Mouse (Mus musculus) cerebellum, postnatal 14 days (tissue): ENCODE data around the gene Samd4b.
"Not testable (repeated sequence)": the region's sequence is repeated elsewhere in the genome, so short reads cannot be mapped to it uniquely, and the experiment has no call there.

ENCODE experiments used
- DNase-seq, 2 experiments: peaks; one replicate each; pipeline ENCODE4 v3.0.0; 2021; ENCODE audit warnings: mixed read lengths in 2 of 2

Samd4b gene

DNA sequence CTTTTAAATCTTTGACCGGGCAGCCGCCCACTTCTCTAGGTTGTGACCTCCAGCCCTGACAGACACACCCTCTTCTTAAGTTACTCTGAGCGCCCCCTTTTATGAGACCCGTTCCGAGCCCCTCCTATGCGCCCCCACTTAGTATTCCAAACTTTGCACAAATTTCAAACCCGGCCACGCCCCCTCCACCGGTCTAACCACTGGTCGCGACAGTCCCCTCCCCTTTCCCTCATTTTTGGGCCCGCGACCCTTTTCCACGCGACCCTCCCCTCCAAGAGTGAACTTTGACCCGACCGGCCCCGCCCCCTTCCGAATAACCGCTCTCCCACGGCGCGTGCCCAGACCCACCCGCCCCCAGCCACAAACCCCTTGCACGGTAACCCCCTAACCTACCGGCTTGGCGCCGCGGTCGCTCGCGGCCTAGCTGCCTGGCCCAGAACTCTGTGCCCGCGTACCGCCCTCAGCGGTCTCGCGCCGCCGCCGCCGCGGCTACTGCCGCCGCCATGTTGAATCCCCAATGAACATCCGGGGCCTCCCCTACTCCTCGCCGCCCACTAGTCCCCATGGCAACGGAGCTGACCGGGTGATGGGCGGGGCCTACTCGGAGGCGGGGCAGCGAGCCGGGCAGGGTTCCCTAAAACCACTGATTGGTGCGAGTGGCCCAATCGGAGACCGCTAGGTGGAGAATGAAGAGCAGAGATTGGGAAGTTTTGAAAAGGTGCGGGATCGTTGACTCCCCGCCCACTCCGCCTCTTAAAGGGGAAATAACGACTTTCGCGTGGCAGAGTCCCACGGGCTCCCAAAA, at the start of gene Samd4b, which contains the start of gene Pak4:
Gene Samd4b (minus strand): TSS at position 503 of the 805 bp plus-strand sequence.
Gene Pak4 (minus strand): TSS at position 544 of the 805 bp plus-strand sequence.
- DNase-seq = peak; percentile 100

- DNase-seq = no peak
Observed at GRCm38 (mm10) chr7:28647016-28647415, 49.1 kb upstream of the Samd4b start.

DNA sequence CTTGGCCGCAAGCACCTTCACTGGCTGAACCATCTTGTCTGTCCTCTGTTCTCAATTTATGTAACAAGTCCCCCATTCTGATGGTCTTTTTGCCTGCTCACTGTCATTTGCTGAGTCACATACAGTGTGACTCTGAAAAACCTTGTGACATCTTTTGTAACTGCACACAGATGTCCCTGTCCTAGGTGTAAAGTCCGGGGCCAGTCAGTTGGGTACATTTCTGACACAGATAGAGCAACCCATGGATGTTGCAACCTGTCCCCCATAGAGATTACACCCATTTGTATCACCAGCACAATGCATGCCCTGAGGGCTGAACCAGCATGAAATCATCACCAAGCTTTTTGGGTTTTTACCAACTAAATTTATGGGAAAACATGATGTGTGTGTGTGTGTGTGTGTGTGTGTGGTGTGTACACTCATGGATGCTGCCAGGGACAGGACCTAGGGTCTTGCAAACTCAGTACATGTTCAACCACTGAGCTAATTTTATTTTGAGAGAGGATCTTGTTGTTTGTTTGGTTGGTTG, 48.1 kb upstream of the Samd4b start:
- no peak for DNase-seq

GRCm38 (mm10) chr7:28645366-28645765, 47.4 kb upstream of the Samd4b start:
- no peak for DNase-seq

DNA sequence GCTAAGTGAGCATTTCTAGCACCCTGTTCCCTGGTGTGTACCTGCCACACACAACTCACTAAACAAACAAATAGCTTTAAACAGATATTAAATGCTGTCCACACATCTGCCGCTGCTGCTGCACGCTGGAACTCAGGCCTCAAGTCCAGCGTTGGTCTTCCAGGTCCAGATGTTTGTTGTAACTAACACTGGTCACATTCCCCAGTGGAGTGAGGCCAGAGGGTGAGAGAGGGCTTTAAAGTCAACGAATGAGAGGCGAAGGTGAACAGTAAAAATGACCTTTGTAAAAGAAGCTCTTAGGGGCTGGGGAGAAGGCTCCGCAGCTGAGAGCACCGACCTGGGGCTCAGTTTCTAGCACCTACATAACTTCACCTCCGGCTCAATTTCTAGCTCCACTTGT, 43.6 kb upstream of the Samd4b start:
- DNase-seq = no peak

- peak; percentile 24 to 28 for DNase-seq
Observed at GRCm38 (mm10) chr7:28637511-28637910, 39.6 kb upstream of the Samd4b start.

DNA sequence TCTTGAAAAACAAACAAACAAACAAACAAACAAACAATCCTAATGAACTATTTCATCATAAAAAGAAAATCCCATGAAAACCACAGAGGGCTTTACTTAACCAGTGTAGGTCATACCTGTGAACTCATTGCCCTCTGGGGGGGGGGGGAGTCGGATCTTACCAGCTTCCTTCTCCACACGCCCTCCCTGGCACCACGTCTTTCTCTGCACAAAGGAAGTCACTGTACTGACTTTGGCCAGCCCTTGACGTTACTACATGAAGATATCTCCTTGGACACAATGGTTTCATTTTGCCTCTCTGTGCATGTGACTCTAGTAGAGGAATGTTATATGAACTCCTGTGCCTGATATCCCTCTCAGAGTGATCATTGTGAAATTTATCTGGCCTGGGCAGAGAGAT, 36.2 kb upstream of the Samd4b start:
- no peak for DNase-seq

GRCm38 (mm10) chr7:28631073-28631472, 33.1 kb upstream of the Samd4b start, which contains the start of gene Acp7:
TSS of gene Acp7 (minus strand) at chr7:28631332.
- DNase-seq = no peak

DNA sequence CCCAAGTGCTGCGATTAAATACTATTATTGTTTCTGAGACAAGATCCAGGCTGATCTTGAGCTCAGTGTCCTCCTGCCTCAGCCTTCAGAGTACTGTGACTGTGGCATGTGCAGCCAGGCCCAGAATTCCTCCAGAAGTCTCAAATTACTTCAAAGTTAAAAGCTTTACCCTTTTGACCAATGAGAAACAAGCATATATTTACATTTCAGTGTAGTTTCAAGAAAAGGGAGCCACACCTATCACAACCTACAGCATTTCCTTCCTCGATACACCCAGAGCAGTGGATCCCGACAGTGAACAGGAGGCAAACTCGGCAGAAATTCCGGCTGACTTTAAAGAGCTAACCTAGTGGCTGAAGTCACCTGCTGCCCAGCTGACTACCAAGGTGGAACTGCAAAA, 26.8 kb upstream of the Samd4b start:
- DNase-seq = no peak

DNA sequence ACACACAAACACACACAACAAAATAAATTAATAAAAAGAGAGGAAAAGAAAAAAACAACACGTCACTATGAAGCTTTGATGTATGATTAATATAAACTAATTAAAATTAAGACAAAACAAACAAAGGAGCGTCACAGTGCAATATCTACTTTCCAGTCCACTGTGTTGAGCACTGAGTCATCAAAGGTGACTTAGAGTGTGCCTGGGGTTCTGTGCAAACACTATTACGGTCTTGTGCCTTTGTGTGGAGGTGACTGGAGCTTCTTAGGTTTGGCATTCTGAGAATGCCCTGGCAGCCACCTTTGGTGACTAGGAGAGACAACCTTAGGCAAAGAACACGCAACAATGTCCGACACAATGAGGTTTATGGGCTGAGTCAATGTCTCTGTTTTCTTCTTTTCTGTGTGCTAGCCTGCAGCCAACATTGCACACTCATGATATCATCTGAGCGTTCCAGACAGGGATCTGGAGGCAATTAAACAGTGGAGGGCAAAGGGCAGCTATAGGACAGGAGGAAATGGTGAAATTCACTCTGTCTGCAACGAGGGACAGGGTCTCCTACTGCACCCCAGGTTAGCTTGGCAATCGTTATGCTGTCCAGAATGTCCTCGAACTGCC, 21.3 kb upstream of the Samd4b start:
- DNase-seq = no peak

- DNase-seq = no peak
Observed at GRCm38 (mm10) chr7:28605951-28606350, 8.0 kb upstream of the Samd4b start.

DNA sequence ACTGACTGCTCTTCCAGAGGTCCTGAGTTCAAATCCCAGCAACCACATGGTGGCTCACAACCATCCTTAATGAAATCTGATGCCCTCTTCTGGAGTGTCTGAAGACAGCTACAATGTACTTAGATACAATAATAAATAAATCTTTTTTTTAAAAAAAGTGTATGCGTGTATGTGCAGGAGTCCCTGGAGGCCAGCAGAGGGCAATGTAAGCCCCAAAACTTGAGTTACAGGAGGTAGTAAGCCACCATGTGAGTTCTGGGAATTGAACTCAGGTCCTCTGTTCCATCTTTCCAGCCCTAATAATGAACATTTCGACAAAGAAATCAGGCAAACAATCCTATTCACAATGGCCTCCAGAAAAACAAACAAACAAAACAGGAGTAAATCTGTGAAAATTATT, 5.8 kb upstream of the Samd4b start:
- not testable (repeated sequence) for DNase-seq

DNA sequence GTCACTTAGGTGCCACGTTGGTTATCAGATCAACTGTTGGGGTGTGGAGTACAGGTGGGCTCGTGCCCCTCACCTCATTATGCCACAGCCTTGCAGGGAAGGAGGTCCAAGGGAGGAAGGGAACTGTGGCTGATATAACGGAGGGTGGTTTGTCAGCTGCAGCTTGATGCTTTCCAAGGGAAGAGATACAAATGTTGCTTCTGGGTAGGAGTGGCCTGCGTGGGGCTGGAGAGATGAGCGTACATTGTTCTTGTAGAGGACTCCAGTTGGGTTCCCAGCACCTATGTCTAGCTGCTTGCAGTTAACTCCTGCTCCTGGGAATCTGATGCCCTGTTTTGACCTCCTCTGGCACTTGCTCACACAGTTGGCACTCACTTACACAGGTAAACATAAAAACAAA, 5.2 kb upstream of the Samd4b start:
- DNase-seq = no peak

GRCm38 (mm10) chr7:28601668-28602067, 3.7 kb upstream of the Samd4b start:
- peak; percentile 83 to 85 for DNase-seq

DNA sequence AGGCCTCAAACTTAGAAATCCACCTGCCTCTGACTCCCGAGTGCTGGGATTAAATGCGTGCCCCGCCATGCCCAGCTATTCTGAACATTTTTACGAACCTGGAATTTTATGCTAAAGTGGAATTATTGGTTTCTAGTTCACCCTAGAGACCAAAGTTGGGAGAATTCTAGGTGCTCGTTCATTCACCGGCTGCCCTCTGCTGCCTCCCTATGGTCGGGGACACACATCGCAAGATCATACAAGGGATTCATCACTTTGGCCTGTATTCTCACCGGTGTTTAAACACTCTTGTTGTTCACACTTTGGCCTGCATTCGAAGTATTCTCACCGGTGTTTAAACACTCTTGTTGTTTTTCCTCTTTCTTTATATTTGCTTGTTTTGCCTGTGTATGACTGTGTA, 3.1 kb upstream of the Samd4b start:
- peak; percentile 85 to 87 for DNase-seq

- no peak for DNase-seq
Observed at GRCm38 (mm10) chr7:28598951-28599350, 1.0 kb upstream of the Samd4b start.

DNA sequence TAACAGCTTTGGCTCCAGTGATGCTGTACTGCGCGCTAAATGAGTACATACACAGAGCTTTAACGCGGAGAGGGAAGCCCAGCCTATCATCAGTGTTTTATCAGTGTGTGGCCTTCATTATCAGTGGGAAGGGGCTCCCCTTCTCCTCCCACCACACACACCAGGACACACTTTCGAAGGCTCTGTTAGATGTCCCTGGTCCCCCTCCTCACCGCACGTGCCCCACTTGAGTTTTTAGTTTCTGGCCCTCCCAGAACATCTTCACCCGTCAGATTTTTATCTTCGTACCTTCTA, 720 bp downstream of the Samd4b start:
- no peak for DNase-seq

GRCm38 (mm10) chr7:28596436-28597276, 1.3 kb downstream of the Samd4b start:
- DNase-seq = peak; percentile 50 to 64

- peak in 1 of 2 experiments; percentile 53 for DNase-seq
Observed at GRCm38 (mm10) chr7:28595751-28596435, 2.1 kb downstream of the Samd4b start.

DNA sequence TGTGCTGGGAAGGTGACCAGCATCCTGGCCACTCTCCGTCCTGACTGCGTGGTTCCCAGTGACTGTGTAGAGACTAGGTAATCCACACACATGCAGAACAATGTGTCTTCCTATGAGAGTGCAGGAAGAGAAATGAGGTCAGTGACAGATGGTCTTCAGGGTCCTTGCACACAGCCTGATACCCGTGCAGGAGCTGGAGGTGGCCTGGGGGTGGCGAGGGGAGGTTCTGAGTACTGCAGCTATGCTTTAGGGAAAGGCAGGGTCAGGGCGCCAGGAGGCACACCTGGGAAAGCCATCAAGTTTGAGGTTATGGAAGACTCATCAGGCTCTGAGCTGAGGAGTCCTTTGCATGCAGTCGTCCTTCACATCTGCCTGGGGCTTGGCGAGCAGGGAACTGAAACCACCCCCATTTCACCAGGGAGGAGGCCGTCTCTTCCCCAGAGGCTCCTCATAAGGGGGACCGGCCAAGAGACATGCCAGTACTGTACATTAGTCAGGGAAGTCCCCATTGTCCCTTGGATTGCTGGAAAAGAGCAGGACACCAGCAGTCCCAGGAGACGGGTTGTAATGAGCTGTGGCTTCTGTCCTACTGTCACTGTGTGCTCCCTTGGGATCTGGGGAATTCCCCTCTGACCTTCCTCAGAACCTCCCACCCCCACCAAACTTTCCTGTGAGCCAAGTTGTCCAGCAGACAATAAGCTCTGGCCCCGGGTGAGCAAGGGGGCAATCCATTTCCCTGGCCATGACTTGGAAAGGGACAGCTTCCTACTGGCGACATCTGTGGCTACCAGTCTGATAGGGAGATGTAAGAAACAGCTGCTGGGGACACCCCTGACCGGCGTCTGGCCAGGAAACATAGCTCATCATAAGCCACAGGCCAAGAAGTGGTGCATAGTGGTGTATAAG, 4.5 kb downstream of the Samd4b start:
- no peak for DNase-seq

DNA sequence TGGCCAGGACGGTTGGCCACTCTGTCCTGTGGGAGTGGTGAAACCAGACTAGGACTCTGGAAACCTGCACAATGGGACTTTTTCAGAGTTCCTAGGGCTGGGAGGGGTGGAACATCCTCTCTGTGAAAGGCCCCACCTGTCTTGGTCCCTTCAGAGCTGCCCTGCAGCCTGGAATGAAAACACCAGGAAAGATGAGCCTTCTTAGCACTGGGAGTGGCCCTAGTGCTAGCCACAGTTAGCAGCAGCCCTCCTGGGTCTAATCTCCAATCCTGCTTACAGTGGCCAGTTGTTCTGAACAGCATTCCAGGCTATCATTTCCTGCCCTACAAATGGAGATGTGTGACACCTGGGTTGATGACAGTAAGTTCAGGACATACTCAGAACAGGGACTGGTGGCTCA, 6.1 kb downstream of the Samd4b start:
- DNase-seq = no peak

DNA sequence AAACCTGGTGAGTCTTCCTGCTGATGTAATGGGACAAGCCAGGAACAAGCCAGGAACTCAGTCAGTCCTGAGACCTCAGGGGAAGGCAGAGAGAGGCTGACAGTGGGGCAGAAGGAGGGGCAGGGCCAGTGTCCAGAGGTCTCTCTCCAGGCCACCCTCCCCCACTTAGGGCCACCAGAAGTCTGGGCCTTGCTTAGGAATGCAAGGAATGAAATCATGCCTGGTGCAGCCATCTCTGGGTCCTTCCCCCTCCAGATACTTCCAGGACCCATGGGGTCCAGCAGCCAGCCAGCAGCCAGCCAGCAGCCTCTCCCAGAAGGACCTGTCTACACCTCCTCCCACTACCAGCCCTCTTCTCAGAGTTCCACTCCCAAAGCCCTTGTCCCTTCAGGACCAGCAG, 10.3 kb downstream of the Samd4b start:
- DNase-seq = no peak
